Mouse (Mus musculus) right cerebral cortex, postnatal 36 days (tissue): ENCODE data around the gene Efna4.
A peak's percentile ranks its signal among the peaks of the same experiment; 100 is the strongest.

ENCODE experiments used
- DNase-seq, 2 experiments: peaks; one replicate each; pipeline ENCODE4 v3.0.0; 2022; ENCODE audit warnings: low spot score in 2 of 2, mixed read lengths in 1 of 2

Gene Efna4

DNA sequence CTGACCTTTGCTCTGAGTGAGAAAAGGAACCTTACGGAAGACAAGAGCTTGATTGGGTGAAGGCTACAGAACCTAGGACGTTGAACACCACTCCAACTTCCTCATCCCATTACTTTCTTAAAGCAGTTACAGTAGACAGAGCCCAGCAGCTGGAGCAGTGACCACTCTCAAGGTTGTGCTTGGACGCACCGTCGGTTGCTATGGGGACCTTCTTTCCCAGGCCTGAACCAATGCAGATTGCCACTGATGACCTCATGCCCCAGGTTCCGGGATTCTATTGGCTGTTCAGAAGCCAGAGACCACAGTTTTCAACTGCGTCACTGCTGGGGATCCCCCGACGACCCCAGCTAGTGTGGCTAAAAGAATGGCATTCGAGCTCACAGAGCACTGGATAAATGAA lies 6.9 kb downstream of the Efna4 start:
- no peak for DNase-seq

DNA sequence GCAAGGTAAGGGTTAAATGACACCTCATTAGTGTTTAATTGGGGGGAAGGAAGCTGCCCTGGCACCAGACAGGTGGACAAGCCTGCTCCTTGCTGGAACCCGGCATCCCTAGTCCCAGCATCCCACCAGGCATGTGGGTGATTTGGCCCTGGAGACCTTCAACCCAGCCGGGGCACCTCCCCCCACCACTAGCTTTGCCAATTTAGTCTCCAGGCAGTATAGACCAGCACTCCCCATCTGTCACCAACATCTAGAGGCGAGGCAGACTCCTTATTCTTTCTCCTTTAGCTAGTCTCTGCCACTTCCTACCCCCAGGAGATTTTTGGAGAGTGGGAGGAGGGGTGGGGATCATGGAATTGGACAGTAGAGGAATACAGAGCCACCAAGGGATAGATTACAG lies 7.5 kb downstream of the Efna4 start:
- DNase-seq: no peak

DNA sequence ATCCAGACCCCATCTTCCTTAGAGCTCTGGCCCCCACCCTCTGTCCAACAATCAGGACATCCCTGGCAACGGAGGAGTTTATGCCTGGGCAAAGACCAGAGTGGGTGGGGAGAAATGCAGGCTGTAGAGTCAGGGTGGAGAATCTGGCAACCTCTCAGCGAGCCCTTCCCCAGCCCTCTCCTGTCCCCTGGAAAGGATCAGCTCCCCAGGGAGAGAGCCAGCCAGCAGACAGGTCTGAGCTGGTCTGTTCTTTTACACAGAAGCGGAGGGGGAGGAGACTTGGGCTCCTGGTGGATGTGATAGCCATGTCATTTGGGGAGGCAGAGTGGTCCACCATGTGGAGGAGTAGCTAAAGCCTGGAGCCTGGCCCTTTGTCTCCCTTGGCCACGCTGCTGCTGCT lies 9.2 kb downstream of the Efna4 start:
- DNase-seq: no peak

DNA sequence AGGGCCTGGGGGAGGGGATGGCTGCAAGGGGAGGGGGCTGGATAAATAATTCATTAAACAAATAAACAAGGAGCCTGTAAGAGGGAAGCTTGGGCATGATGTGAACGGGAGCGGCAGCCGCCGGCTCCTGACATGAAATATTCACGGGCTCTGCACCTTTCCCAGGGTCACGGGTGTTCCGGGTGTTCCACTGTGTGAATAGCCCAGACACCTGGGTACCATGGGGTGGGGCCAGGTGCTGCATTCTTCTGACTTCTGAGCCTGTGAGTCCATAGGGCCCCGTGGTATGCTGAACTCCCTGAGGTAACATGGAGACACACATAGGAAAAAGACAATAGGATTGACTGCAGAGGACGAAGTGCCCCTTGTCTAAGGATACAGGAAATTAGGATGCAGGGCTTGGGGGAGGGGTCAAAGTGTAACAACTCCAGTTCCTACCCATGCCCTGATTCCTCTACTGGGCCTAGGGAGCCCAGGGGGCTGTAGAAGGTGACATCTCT lies 10.4 kb downstream of the Efna4 start:
- DNase-seq: no peak

DNA sequence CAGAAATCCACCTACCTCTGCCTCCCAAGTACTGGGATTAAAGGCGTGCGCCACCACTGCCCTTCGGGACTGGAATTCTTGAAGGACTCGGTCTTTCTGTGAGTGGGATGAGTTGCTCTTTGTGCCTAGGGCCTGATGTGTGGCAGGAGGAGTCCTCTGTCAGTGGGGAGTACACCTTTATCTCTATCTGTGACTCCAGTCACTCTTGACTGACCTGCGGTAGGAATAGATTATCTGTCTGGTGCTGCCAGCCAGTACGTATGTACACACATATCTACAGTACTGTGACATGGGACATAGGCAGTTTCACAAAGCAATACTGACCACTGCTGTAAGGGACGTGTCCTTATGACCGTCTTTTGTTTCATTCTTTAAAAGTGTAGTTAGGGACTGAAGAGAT lies 11.9 kb downstream of the Efna4 start:
- no peak for DNase-seq

DNA sequence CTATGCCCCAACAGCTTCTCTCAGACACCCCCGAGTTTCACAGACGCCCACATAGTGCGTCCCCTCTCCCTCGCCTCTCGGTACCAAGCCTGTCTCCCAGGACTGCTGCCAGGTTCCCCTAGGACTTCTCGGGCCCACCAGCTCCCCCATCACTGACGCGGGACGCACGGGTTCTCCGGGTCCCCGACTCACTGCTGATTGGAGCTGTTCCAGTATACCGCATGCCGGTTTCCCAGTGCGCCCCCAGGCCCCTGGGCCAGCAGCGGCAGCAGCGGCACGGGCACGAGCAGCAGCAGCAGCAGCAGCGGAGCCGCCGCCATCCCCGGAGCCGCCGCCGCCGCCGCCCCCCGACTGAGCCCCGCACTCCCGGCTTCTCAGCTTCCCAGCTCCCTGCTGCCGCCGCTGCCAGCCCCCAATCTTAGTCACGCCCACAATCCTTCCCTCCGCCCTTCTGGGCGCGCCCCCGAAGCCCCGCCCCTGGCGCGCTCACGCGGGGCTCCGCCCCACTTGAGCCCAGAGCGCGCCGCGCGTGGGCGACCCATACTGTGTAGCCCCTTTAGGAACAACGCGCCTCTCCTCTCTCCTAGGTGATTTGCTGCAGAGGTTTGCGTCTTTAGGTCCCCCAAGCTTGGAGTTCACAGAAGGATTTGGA lies 15.2 kb downstream of the Efna4 start, which contains the start of gene Efna3:
Efna3 (minus strand) TSS at position 452 of the 652 bp plus-strand sequence.
- DNase-seq: peak; percentile 81 to 84

DNA sequence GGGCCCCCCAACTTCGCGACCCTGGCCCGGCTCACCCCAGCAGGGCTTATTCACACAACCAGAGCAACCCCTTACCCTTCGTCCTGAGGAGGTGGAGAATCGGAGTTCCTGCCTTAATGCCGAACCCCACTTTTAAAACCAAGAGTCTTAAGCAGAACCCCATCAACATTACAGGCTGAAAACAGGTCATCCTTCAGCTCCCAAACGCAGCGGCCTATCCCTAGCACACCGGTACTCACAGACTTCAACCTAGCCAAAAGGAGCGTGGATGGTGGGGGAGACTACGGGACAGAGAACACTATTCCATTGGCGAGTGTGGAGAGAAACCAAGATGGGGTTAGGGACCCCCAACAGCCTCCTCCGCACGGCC lies 15.7 kb downstream of the Efna4 start:
- DNase-seq: no peak

DNA sequence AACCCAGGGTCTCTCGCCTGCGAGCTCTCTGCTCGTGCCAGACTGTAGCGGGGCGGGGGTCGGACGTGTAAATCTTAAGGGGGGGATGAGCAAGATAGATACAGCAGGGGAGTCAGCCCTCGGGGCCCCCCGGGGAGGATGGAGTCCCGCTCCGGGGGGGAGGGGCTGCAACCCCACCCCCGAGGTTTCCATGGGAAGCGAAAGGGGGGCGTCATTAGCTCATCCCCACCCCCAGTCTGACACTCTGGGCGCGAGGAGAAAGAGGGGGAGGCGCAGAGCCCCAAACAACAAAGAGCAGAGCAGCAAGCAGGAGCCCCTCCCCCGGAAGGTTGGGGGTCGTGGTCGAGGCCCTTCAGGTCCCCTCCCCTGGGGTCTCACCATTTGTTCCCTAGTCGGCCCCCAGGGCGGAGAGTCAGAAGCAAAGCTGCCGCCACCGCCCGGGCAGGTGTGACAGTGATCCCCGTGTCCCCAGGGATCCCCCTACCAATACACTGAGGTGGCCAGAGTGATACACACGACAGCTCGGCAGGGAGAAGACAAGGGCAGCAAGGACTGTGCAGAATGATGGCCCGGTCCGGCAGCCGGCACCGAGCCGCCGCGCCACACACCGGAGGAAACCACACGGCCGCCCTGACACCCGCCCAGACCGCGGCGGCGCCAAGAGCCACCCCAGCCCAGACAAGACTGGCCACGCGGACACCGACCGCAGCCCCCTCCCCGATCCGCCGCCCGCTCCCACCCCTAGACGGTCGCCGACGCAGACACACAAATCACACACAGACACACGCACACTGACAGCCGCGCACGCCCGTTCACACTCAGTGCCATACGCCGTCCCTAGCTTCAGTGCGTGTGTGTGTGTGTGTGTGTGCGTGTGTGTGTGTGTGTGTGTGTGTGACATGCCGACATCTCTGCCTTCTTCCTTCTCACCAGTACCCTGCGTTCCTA lies 16.4 kb downstream of the Efna4 start:
- DNase-seq: peak in 1 of 2 experiments; percentile 28

DNA sequence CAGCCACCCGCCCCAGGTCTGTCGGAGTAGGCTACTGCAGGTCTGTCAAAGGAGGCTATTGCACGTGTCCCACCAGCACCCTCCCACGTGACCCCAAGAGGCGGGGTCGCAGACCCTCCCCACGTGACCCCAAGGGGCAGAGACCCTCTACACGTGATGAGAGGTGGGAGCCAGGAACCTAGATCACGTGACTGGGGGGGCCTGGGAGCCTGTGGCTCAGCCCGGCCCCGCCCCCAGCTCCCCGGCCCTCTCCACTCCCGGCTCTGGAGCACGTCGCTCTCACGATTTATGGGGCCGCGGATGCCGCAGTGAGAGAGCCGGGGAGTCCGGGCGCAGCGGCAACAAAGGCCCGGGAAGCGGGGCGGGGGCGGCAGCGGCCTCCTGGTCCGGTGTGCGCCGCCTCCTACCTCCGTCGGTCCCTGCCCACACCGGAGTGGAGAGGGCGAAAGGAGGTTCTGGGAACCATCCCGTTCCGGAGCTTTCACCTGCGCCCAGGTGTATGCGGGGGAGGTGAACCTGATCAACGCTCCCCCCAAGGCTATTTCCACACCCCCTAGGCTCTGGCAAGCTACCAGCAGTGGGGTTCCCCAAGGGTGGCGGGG lies 17.1 kb downstream of the Efna4 start:
- peak in 1 of 2 experiments; percentile 50 for DNase-seq

DNA sequence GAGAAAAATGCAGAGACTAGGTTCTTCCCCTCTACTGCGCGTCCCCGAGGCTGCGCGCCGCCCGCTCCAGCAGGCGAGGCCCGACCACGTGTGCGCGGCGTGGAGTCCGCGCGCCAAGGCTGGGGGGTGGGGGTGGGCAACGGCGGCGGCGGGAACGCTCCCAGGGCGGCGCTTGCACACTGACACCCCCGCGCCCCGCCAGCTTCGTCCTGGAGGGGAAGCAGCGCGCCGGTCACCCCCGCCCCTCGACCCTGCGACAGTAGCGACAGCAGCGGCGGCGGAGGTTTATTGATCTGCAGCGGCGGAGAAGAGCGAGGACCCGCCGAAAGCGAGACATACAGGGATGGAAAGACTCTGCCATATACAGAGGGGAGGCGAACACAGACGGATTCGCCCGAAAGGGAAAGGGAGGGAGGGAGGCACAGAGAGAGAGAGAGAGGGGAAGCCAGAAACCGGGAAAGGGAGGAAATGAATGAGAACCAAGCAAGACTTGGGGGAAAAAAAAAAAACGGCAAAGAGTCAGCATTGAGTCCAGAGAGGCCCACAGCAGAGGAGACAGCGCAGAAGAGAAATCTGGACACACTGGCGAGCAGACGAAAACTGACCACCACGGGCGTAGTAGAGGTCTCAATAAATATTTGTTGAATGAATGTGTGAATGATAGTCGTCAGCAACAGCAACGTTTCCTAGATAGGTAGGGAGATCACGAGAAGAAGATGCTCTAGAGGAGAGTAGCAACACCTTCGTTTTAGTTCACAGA lies 18.1 kb downstream of the Efna4 start:
- DNase-seq: peak in 1 of 2 experiments; percentile 37

DNA sequence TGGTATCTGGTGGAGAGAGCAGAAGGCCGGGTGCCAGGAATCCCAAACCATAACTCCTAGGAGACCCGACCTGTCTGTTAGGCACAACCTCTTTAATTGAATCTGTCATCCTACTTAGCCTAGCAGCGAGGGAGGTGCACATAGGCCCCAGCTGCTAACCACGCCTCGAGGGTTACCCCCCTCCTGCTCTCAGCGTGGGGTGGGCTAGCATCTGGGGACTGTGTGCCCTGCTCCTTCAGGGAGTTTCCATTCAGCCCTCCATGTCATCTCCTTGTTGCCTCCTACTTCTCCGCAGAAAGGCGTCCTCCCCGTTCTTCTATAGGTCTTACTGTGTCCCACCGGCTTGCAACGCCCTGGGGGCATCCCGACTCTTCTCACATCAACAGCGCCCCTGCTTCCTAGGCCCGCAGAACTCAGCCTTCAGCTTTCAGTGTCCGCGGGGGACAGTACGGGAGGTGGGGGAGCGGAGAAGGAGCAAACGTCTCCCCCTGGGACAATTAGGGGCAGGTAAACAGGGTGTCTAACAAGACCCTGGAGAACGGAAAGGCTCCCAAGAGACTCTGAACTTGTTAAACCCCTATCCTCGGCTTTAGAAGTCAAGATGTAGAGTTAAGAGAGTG lies 18.7 kb downstream of the Efna4 start:
- DNase-seq: peak in 1 of 2 experiments; percentile 18

DNA sequence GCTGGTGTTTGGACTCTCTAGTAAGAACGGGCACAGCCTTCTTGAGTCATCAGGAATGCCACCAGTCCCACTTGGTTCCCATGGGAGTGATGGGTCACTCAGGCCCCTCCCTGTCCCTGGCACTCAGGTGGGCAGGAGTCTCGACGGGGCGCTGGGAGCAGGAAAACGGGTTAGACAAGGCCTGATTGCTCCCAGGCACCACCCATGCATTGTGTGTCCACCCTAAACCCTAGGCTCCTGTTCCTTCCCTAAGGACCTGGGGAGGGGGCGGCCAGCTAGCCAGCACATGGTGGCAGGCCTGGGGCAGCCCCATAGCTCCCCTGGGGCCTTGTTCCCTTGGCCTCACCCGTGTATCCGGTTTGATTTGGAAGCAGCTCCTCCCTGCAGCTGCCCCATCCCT lies 19.5 kb downstream of the Efna4 start:
- no peak for DNase-seq

DNA sequence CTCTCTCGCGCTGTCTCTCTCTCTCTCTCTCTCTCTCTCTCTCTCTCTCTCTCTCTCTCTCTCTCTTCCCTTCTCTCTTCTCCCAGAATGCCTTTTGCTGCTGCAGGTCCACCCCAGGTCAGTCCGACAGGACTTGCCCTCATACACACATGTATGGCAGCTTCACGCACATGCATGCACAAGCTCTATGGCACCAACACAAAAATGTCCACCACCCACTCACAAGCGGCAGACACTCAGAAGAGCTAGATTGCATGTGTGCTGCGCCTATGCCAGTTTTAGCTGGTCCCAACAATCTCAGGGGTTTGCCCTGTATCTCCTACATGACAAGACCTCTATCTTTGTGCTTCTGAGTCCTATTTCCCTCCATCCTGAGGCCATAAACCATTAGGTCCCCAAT lies 20.6 kb downstream of the Efna4 start:
- DNase-seq: peak in 1 of 2 experiments; percentile 51

DNA sequence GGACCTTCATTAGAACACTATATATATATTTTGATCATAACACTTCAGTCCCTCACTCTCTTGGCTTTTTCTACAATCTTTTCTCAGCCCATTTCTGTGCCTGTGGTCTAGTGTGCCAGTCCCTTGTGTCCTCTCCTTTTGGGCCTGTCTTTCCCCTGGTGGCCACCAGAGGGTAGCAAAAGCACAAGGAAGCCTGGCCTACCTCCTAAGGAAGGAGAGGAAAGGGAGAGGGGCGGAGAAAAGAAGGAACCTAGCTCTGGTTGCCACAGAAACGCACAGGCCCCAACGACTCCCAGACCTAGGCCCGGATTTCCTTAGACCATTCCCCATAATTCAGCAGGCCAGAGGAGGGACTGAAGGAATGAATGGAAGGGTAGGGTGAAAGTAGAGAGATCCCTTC lies 21.0 kb downstream of the Efna4 start:
- DNase-seq: peak; percentile 84 to 88

DNA sequence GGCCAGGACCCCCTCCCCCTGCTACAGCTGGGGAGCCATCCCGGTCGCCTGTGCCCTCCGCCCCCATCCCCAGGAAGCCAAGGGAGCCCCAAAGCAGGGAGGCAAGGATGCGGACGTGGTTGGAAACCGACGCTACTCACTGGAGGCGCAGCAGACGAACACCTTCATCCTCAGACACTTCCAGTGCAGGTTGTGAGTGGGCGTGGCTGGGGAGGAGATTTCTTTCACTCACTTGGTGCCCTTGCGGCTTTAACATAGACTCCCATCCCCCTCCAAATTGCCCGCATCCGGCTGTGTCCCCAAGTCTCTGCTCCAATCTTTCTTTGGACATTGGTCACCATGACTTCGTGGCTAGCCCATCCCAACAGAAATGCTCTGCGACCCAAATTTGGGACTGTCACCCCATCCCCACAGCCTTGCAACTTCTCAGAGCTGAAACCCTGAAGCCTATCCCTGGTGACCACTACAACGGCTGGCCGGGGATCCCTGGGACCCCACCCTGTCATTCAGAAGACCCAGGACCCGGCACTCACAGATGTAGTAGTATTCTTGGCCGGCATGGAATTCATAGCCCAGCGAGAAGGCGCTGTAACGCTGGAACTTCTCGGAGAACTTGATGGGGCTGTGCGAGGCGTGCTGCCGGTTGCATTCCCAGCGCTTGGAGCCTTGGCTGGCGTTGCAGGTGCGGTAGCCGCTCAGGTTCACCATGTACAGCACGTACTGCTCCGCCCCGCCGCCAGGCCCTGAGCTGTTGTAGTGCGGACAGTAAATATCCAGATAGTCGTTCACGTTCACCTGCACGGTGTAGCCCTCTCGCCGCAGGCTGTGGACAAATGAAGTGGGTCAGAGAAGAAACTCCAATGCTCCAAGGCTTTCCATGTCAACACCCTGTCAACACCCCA lies 21.6 kb downstream of the Efna4 start:
- no peak for DNase-seq

DNA sequence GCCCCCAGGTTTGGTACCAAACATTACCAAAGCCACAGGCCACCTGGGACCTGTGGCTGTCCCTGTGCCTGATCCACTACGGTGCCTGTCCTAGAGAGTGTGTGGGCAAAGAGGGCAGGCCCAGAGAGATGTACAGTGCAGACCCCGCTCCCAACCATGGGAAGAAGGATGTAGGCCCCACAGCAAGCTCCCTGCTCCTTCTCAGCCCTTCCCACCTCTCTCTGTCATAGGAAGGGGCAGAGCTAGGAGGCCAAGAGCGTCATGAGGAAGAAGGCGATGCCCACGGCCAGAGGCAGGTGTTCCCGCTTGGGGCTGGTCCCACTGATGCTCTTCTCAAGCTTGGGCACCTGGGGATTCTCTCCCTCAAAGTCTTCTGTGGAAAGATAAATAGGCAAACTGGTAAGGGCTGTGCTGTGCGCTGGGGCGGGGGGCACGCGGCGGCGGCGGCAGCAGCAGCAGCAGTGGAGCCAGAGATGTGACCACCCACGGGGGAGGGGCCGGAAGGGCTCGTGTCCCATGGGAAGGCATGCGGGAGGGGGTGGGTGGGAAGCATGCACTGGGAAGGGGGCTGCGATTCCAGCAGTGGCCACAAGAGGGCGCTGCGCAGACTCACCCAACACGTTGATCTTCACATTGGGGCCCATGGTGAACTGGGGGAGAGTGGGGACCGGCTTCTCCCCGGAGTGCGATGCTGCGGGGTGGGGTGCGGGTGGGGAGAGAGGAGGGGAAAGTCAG lies 22.5 kb downstream of the Efna4 start:
- DNase-seq: peak; percentile 54 to 79

DNA sequence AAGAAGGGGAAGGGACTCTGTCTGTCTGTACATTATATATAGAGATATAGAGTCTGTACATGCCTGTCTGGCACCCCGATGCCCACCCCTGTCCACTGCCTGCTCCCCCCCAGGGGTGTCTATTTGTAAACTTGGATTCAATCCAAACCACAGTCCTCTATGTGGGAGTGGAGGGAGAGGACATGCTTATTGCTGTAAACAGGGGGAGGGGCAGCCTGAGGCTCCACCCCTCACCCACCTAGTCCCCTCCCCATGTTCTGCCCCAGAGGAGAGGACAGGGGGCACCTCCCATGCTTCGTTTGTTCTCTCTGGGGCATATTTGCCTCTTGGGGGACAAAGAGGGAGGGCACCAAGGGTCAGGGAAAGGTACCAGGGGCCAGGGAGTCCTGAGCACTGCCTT lies 23.0 kb downstream of the Efna4 start:
- DNase-seq: no peak

DNA sequence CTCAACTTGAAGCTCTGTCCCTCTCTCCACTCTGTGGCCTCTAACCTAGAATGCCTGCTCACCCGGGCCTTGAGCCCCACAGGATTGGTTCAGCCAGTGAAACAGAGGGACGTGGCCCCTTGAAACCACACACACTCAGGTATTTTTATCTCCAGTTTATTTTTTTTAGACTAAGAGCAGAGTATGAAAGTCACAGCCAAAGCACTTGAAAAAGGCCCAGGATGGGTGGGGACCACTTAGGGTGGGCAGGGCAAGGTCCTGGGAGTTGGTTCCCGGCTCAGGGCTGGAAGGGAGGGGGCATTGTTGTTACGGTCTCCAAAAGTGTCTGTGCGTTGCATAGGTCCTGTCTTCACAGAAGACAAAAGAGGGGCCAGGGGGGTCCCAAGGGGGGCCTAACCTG lies 23.5 kb downstream of the Efna4 start:
- no peak for DNase-seq

DNA sequence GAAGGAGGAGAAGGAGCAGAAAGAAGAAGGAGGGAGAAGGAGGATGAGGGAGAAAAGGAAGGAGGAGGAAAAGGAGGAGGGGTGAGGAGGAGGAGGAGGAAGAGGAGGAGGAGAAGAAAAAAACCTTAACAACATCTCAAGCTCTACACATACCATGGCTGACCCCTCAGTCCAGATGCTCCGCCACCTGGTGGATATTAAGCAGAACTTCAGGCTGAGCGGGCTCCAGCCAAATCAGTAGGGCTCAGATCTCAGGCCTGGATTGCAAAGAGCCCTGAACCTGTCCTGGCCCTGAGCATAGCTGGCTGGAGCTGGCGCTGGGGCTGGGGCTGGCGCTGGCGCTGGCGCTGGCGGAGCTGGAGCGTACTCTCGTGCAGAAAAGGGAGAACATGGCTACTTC lies 29.7 kb downstream of the Efna4 start:
- no peak for DNase-seq
